Mouse (Mus musculus) erythroblast, embryonic 14.5 days (primary cell): ENCODE data around the gene BC017158.

ENCODE experiments used
- GATA1 ChIP-seq: IDR thresholded peaks from 2 replicates; pipeline ENCODE4 v1.6.1; 2012; ENCODE audit warnings: low read length, inconsistent platforms, mixed read lengths
- TAL1 ChIP-seq: IDR thresholded peaks from 3 replicates; pipeline ENCODE4 v1.6.1; 2012; ENCODE audit warnings: low read length, inconsistent platforms, mixed read lengths

- no peak for TF ChIP-seq GATA1
- no peak for TF ChIP-seq TAL1
These were observed 23.3 kb upstream of the BC017158 start for GRCm38 (mm10) chr7:128321260-128321659.
